Mouse (Mus musculus): ENCODE measurements around the gene Ndufa4.
A peak's percentile ranks its signal among the peaks of the same experiment; 100 is the strongest.

DNA sequence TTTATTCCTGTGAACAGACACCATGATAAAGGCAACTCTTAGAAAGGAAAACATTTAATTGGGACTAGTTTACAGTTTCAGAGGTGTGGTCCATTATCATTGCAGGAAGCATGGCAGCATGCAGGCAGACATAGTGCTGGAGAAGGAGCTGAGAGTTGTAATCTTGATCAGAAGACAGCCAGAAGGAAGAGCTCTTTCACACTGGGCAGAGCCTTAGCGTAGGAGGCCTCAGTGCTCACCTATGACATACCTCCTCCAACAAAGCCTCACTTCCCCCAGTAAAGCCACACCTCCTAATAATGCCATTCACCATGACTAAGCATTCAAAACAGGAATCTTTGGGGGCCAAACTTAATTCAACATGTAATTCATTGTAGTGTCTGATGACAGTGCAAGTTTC, 40.8 kb upstream of the Ndufa4 start:
- TF ChIP-seq ETS1 (IDR thresholded peaks at IDR 0.05; ENCODE audit: low read depth, low read length), result peak; percentile 68; the same call in 1 of the 2 replicates
- 0 out of 2 replicates have a peak, but pooled peaks have one; percentile 32 for TF ChIP-seq HCFC1 (IDR thresholded peaks at IDR 0.05; ENCODE audit: low read depth, low read length)
- TF ChIP-seq POLR2A (IDR thresholded peaks at IDR 0.05; ENCODE audit: control insufficient read depth in 1 of 2, insufficient read depth in 1 of 2, low read depth in 1 of 2, low read length in 2 of 2, poor library complexity in 1 of 2), result no peak
- no peak for TF ChIP-seq TAL1 (IDR thresholded peaks at IDR 0.05; ENCODE audit: low read length)
- TF ChIP-seq E2F4 (IDR thresholded peaks at IDR 0.05; ENCODE audit: borderline replicate concordance, low read depth, low read length), result no peak
